Mouse (Mus musculus) bone marrow, adult 2 months (tissue): Measurements from ENCODE around the gene Ccl7. TPM values are rescaled to one million over a fixed set of nuclear protein-coding genes. Genes with fewer than 3 reads are reported as not detected.

Experiments
- H3K27ac ChIP-seq: fragments of 200-500 bp; 2 replicates; pipeline ENCODE4 v1.5.1; 2012; ENCODE audit warnings: low read depth, mild to moderate bottlenecking, control low read depth, inconsistent platforms, low read length; ENCODE audit not compliant: control insufficient read depth, poor library complexity, insufficient read depth
- H3K4me1 ChIP-seq: fragments of 200-500 bp; 2 replicates; pipeline ENCODE4 v1.6.1; 2011; ENCODE audit warnings: low read length; ENCODE audit not compliant: control insufficient read depth, insufficient read depth
- H3K4me3 ChIP-seq: fragments of 200-500 bp; replicated peaks from 2 replicates; pipeline ENCODE3; 2011; ENCODE audit warnings: mild to moderate bottlenecking, low read depth, low read length, control low read depth; ENCODE audit not compliant: control insufficient read depth
- CTCF ChIP-seq: fragments of 200-500 bp; IDR thresholded peaks from 2 replicates; pipeline ENCODE4 v1.5.1; 2011; ENCODE audit warnings: low read length, control low read depth; ENCODE audit not compliant: control insufficient read depth, insufficient read depth
- POLR2A ChIP-seq: fragments of 200-500 bp; IDR thresholded peaks from 2 replicates; pipeline ENCODE4 v1.6.1; 2011; ENCODE audit warnings: low read depth, mild to moderate bottlenecking, control low read depth, low read length, borderline replicate concordance; ENCODE audit not compliant: control insufficient read depth
- WGBS: fragments of 180-500 bp; shearing (Covaris S2); methylation state at CpG from one replicate; pipeline ENCODE4 v1.1.7; 2018; 5-methylcytosine and 5-hydroxymethylcytosine counted together
- polyA plus RNA-seq: library from polyadenylated mRNA; stranded (reverse); fragments of >200 nt; gene quantifications from 2 replicates; pipeline ENCODE4 v1.2.4, GENCODE M21; 2011; ENCODE audit warnings: low replicate concordance; ENCODE audit not compliant: missing spikeins, insufficient read depth, insufficient read length

Ccl7 gene
- polyA plus RNA-seq, 1 experiment = 6.4 TPM

DNA sequence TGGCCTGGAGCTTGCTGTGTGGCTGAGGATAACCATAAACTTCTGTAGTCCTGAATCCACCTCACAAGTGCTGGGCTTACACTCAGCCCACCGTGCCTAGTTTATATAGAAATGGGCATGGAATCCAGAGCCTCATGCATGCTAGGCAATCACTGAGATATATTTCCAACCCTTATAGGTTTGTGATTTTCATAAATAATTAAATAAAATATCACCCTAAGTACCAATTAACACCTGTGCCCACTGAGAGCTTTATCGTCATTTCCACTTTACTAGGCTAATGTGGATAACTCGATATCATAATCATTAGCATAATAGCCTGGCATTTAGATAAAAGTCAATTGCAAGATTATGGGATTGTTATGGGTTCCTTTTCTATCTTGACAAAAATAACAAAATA is 38.8 kb downstream of the Ccl7 start:
- H3K4me3 ChIP-seq = no peak overlapping the region
- H3K4me1 ChIP-seq = no peaks in the 10 kb centered on the region
- WGBS = 91% methylated on average over 3 of the region's 3 CpGs
- H3K27ac ChIP-seq = no peak overlapping the region
- TF ChIP-seq POLR2A = no peak
- TF ChIP-seq CTCF = no peak

Other genes with a start within 250 kb of the Ccl7 start
- gene 5530401A14Rik, start 185.0 kb upstream of the Ccl7 start, polyA plus RNA-seq = 0.27 and 0.40 TPM in 2 replicates
- gene Asic2, start 77.3 kb upstream of the Ccl7 start, polyA plus RNA-seq = not detected in 2 replicates
- gene Ccl2, start 10.1 kb upstream of the Ccl7 start, polyA plus RNA-seq = 14.5 TPM in 1 of 2 replicates, not detected in the other
- not detected in 2 replicates for gene Gm17268, start 7.2 kb upstream of the Ccl7 start, polyA plus RNA-seq
- gene Ccl11, start 12.1 kb downstream of the Ccl7 start, polyA plus RNA-seq = not detected in 2 replicates
- gene Ccl12, start 56.1 kb downstream of the Ccl7 start, polyA plus RNA-seq = not detected in 2 replicates
- gene Ccl8, start 69.5 kb downstream of the Ccl7 start, polyA plus RNA-seq = not detected in 2 replicates